Mouse (Mus musculus): Measurements from ENCODE around the gene Cacna1a. TPM values are rescaled to one million over a fixed set of nuclear protein-coding genes. Genes with fewer than 3 reads are reported as not detected.

Gene Cacna1a
- polyA plus RNA-seq, 1 experiment from 2014 or later = 5.3 TPM

DNA sequence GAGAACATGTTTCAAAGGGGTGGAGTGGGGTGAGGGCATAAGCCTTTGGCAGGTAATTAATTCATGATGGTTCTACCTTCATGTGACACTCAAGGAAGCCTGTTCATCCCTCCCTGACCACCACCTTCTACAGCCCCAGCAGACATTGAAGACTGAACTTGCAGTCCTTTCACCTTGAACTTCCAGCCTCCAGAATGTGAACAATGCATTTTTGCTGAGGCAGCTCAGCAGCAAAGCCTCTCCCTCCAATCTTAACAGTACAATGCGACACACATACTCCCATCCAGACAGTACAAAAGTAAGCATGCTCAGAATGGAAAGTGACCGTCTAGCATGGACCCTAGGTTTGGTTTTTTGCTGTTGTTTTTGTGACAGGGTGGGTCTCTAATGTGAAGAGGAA lies 293.2 kb downstream of the Cacna1a start:
- no peaks in the 10 kb centered on the region for H3K27me3 ChIP-seq (ENCODE audit: control insufficient read depth, insufficient read depth, low read length)
- H3K4me1 ChIP-seq (ENCODE audit: control insufficient read depth, insufficient read depth, low read length) = peaks cover 13% of the 10 kb centered on the region
- ATAC-seq (ENCODE audit: insufficient number of reproducible peaks, low FRiP score, low TSS enrichment, low read depth) (no peak), DNase-seq (ENCODE audit: low spot score) (no peak)
- no peak overlapping the region for H3K4me2 ChIP-seq (ENCODE audit: low read depth, severe bottlenecking)
- H3K27ac ChIP-seq (replicated peaks; ENCODE audit: low read depth, low read length) = no peak overlapping the region
- H3K36me3 ChIP-seq (ENCODE audit: control insufficient read depth, insufficient read depth, low read length) = peaks cover 14% of the 10 kb centered on the region; the same call in 1 of the 2 replicates
- WGBS = 90% methylated on average over 2 of the region's 2 CpGs
- no peak overlapping the region for H3K4me3 ChIP-seq (ENCODE audit: low read depth, low read length)
- no peak overlapping the region for H3K9ac ChIP-seq (ENCODE audit: low read length)
- no peaks in the 10 kb centered on the region for H3K9me3 ChIP-seq (ENCODE audit: control insufficient read depth, low read length)

DNA sequence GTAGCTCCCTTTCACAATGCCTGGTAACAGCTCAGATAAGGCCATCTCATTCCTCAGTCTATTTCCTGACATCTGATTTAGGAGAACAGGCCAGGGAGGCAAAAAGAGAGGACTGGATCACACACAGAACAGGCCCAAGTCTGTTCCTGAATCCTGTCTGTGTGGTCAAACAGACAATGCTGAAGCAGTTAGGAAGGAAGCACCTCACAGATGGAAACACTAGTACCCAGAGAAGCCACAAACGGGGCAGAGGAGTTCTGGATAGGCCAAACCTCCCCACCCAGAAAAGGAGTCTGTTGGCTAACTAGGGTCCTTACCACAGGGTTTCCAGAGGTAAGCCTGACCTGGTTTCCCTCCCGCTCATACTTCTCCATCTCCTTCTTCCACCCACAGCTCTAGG lies 294.0 kb downstream of the Cacna1a start:
- H3K27me3 ChIP-seq (ENCODE audit: control insufficient read depth, insufficient read depth, low read length) = no peaks in the 10 kb centered on the region
- ATAC-seq (ENCODE audit: insufficient number of reproducible peaks, low FRiP score, low TSS enrichment, low read depth) (no peak), DNase-seq (ENCODE audit: low spot score) (no peak)
- no peak overlapping the region for H3K4me2 ChIP-seq (ENCODE audit: low read depth, severe bottlenecking)
- H3K4me3 ChIP-seq (ENCODE audit: low read depth, low read length) = no peak overlapping the region
- no peaks in the 10 kb centered on the region for H3K9me3 ChIP-seq (ENCODE audit: control insufficient read depth, low read length)
- H3K4me1 ChIP-seq (ENCODE audit: control insufficient read depth, insufficient read depth, low read length) = peaks cover 14% of the 10 kb centered on the region
- WGBS = 89% methylated on average over 2 of the region's 2 CpGs
- H3K36me3 ChIP-seq (ENCODE audit: control insufficient read depth, insufficient read depth, low read length) = peaks cover 13% of the 10 kb centered on the region; the same call in 1 of the 2 replicates
- no peak overlapping the region for H3K27ac ChIP-seq (replicated peaks; ENCODE audit: low read depth, low read length)
- H3K9ac ChIP-seq (ENCODE audit: low read length) = peak overlapping the region; percentile 14; the same call in 1 of the 2 replicates

DNA sequence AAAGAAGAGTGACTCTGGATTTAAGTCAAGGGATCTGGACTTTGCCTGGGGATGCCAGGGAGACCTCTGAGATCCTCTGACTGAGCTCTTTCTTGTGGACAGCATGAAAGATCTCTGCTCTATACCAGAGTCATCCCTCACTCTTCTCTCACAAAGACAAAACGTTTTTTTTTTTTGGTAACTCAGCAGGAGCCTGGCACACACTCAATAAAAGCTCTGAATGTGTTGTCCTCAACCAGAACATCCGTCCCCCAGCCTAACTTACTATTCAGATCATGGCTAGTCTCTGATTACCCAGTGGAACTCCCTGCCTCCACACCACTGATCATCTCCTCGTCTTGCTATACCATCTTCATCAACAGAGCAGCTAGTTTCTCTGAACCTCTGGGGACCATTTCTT lies 296.3 kb downstream of the Cacna1a start:
- H3K4me2 ChIP-seq (ENCODE audit: low read depth, severe bottlenecking) = no peak overlapping the region
- H3K9me3 ChIP-seq (ENCODE audit: control insufficient read depth, low read length) = no peaks in the 10 kb centered on the region
- H3K27me3 ChIP-seq (ENCODE audit: control insufficient read depth, insufficient read depth, low read length) = no peaks in the 10 kb centered on the region
- H3K4me1 ChIP-seq (ENCODE audit: control insufficient read depth, insufficient read depth, low read length) = peaks cover 14% of the 10 kb centered on the region
- no peak overlapping the region for H3K4me3 ChIP-seq (ENCODE audit: low read depth, low read length)
- no peak overlapping the region for H3K27ac ChIP-seq (replicated peaks; ENCODE audit: low read depth, low read length)
- DNase-seq (ENCODE audit: low spot score) = no peak
- H3K9ac ChIP-seq (ENCODE audit: low read length) = no peak overlapping the region
- H3K36me3 ChIP-seq (ENCODE audit: control insufficient read depth, insufficient read depth, low read length) = peaks cover 12% of the 10 kb centered on the region; the same call in 1 of the 2 replicates
- ATAC-seq (ENCODE audit: insufficient number of reproducible peaks, low FRiP score, low TSS enrichment, low read depth) = no peak
- 73% methylated on average over 3 of the region's 3 CpGs for WGBS

DNA sequence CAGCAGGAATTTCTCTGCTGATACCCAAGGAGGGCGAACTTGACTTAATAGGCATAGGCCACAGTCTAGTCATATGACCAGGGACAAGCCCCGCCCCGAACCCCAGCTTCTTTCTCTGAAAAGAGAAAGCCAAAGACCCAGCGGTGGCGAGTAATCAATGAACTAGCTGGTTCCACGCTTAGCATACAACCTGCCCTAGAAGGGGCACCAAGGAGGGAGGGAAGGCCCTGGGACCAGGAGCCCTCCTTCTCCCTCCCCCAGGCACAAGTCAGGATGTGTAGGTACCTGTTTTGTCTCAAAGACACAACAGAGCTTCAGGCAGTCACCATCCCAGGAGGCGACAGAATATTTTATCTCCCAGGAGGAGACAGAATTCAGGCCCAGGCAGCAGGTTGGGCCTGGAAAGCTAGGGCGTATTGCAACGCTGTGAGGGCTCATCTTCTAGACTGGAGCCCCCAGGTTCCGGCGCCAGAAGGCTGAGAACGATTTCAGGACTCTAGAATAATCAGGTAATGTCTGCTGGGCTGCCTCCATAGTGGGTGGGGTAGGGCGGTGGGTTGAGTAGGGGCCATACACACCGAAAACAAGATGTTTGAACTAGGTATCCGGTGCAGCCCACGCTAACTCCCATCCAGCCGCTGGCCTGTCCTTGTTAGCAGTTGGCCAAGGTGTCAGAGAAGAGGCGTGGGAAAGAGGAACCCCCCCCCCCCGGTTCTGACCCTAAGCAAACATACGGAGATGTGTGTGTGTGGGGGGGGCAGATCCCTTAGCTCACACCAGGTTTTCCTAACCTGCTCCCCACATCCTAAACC lies 298.2 kb downstream of the Cacna1a start, which contains the start of gene Trmt1:
Gene Trmt1 (plus strand): TSS at position 117 of the 812 bp plus-strand sequence.
- Histone ChIP-seq H3K27ac (replicated peaks; ENCODE audit: low read depth, low read length) (peak within 1 kb of the TSS; percentile 98), H3K9ac (ENCODE audit: low read length) (peak within 1 kb of the TSS; percentile 100), H3K27me3 (ENCODE audit: control insufficient read depth, insufficient read depth, low read length) (no peaks in the 10 kb centered on the region), H3K9me3 (ENCODE audit: control insufficient read depth, low read length) (no peaks in the 10 kb centered on the region), H3K4me2 (ENCODE audit: low read depth, severe bottlenecking) (peak within 1 kb of the TSS; percentile 92), H3K4me1 (ENCODE audit: control insufficient read depth, insufficient read depth, low read length) (peaks cover 23% of the 10 kb centered on the region), H3K4me3 (ENCODE audit: low read depth, low read length) (peak within 1 kb of the TSS; percentile 100), H3K36me3 (ENCODE audit: control insufficient read depth, insufficient read depth, low read length) (peaks cover 15% of the 10 kb centered on the region; the same call in 1 of the 2 replicates)
- ATAC-seq (ENCODE audit: insufficient number of reproducible peaks, low FRiP score, low TSS enrichment, low read depth) (peak; percentile 29; the same call in 1 of the 2 replicates), DNase-seq (ENCODE audit: low spot score) (peak; percentile 49)
- WGBS = 11% methylated on average over 19 of the region's 20 CpGs

DNA sequence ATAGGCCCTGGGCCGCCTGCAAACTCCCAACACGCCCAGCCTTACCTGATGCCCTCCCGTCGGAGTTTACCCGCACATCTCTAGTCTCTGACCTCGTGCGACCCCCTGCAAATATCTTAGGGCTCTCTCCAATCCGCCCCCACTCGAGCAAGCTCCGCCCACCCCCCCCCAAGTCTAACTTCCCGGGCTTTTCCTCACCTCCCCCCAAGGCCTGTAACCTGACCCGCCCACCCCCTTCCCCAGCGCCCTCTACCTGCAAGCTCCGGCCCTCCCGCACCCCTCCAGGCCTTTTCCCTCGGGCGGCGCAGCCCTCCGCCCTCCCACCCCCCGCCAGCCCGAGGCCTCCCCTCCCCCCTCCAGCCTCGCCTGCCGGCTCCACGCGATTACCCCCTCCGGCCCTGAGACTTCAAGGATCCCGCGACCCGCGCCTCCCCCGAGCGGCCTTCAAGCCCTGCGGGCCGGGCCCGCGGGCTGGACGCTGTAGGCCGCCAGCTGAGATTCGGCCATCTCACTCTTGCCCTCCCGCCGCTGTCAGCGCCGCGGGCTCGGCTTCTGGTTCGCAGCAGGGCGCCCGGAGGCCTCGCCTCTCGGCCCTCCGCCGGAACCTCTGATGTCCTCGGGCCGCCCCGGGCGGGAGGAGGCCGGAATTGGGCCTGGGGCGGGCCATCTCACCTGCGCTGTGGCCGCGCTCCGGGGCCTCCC lies 298.9 kb downstream of the Cacna1a start:
- Histone ChIP-seq H3K36me3 (ENCODE audit: control insufficient read depth, insufficient read depth, low read length) (peaks cover 14% of the 10 kb centered on the region; the same call in 1 of the 2 replicates), H3K4me1 (ENCODE audit: control insufficient read depth, insufficient read depth, low read length) (peaks cover 23% of the 10 kb centered on the region), H3K27ac (replicated peaks; ENCODE audit: low read depth, low read length) (peak overlapping the region; percentile 98), H3K4me2 (ENCODE audit: low read depth, severe bottlenecking) (peak overlapping the region; percentile 92), H3K4me3 (ENCODE audit: low read depth, low read length) (peak overlapping the region; percentile 100), H3K27me3 (ENCODE audit: control insufficient read depth, insufficient read depth, low read length) (no peaks in the 10 kb centered on the region), H3K9me3 (ENCODE audit: control insufficient read depth, low read length) (no peaks in the 10 kb centered on the region), H3K9ac (ENCODE audit: low read length) (peak overlapping the region; percentile 100)
- DNase-seq (ENCODE audit: low spot score) = peak; percentile 79
- WGBS = under 1% methylated on average over 44 of the region's 62 CpGs
- ATAC-seq (ENCODE audit: insufficient number of reproducible peaks, low FRiP score, low TSS enrichment, low read depth) = peak; percentile 71

DNA sequence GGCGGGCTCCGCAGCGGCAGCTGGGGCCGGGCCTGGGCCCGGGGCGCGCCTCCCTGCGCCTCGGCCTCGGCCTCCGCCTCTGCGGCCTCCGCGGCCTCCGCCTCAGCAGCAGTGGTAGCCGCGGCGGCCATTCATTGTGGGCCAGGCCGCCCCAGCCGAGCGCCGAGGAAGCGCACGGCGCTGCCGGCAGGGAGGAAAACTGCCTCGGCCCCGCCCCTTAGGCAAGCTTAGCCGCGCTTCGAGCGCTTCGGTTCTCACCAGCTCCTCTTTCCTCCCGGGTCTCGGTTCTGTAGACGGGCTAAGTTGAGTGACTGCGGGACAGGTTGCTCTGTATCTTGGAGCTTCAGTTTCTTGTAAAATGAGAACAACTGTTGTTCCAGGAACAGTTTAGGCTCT lies 299.5 kb downstream of the Cacna1a start, which contains the start of gene Nacc1:
Gene Nacc1 (minus strand): TSS at position 158 of the 396 bp plus-strand sequence.
- WGBS = under 1% methylated on average over 34 of the region's 37 CpGs
- Histone ChIP-seq H3K9ac (ENCODE audit: low read length) (peak within 1 kb of the TSS; percentile 100), H3K4me3 (ENCODE audit: low read depth, low read length) (peak within 1 kb of the TSS; percentile 100), H3K27me3 (ENCODE audit: control insufficient read depth, insufficient read depth, low read length) (no peaks in the 10 kb centered on the region), H3K4me2 (ENCODE audit: low read depth, severe bottlenecking) (peak within 1 kb of the TSS; percentile 92), H3K27ac (replicated peaks; ENCODE audit: low read depth, low read length) (peak within 1 kb of the TSS; percentile 98), H3K36me3 (ENCODE audit: control insufficient read depth, insufficient read depth, low read length) (peaks cover 12% of the 10 kb centered on the region; the same call in 1 of the 2 replicates), H3K4me1 (ENCODE audit: control insufficient read depth, insufficient read depth, low read length) (peaks cover 23% of the 10 kb centered on the region), H3K9me3 (ENCODE audit: control insufficient read depth, low read length) (no peaks in the 10 kb centered on the region)
- ATAC-seq (ENCODE audit: insufficient number of reproducible peaks, low FRiP score, low TSS enrichment, low read depth) (peak; percentile 76), DNase-seq (ENCODE audit: low spot score) (peak; percentile 89)

DNA sequence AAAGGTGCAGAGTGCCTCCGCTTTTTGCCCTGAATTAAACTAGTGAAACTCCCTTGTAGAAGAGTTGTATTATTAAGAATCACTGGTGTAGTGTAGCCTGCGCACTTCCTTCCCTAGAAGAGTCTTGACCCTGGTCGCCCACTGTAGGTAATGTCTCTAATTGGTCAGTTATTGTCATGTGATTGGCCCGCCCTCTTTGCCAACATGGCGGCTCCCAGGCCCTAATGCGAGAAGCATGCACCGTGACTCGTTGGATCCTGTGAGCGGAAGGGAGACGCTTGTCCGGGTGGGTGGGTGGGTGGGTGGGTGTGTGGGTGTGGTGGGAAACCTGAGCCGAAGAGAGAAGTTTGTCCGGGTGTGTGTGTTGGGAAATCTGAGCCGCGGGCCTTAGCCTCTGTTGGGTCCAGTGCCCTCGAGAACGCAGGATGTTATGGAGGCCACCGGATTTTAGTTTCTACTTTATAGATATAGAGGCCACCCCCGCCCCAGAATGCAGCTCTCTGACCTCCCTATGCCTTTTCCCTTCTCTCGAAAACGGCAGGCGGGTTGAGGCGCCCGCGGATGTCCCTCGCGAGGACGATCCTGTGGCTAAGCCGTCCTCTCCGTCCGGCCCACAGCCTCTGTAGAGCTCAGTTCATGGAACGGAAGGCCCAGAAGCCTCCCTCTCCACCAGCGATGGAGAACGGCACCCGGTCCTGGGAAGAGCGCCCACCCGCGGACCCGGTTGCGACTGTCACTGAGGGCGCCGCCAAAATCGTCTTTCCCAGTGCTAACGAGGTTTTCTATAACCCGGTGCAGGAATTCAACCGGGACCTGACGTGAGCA lies 301.1 kb downstream of the Cacna1a start:
- Histone ChIP-seq H3K27ac (replicated peaks; ENCODE audit: low read depth, low read length) (peak overlapping the region; percentile 45; the same call in 1 of the 2 replicates), H3K9ac (ENCODE audit: low read length) (peak overlapping the region; percentile 77), H3K4me2 (ENCODE audit: low read depth, severe bottlenecking) (peak overlapping the region; percentile 79), H3K36me3 (ENCODE audit: control insufficient read depth, insufficient read depth, low read length) (peaks cover 3% of the 10 kb centered on the region; the same call in 1 of the 2 replicates), H3K4me1 (ENCODE audit: control insufficient read depth, insufficient read depth, low read length) (peaks cover 20% of the 10 kb centered on the region), H3K4me3 (ENCODE audit: low read depth, low read length) (peak overlapping the region; percentile 91), H3K27me3 (ENCODE audit: control insufficient read depth, insufficient read depth, low read length) (no peaks in the 10 kb centered on the region), H3K9me3 (ENCODE audit: control insufficient read depth, low read length) (no peaks in the 10 kb centered on the region)
- under 1% methylated on average over 47 of the region's 47 CpGs for WGBS
- DNase-seq (ENCODE audit: low spot score) = peak; percentile 90
- peak; percentile 84 for ATAC-seq (ENCODE audit: insufficient number of reproducible peaks, low FRiP score, low TSS enrichment, low read depth)

Measured in limb, embryonic 11.5 days (tissue).